Mouse (Mus musculus): ENCODE measurements at regions not wholly inside any gene's neighbourhood (a gene's known extent, or its start where the extent isn't known, plus 50 kb on each side); places are given as distances from the start of the nearest gene placed in this dataset.

DNA sequence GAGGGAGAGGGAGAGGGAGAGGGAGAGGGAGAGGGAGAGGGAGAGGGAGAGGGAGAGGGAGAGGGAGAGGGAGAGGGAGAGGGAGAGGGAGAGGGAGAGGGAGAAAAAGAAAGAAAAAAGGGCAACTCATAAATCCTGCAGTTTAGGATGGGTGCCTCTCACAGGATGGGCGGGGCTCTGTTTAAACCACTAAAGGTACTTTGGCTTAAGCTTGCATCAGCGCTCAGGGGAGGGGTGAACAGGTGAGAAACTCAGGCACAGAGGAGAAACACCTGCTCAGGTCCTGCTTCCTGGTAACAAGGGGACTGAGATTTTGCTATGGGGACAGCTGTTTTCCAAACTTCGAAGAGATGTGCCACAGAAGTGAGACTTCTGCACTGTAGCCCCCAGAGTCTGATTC lies 83.5 kb downstream of the Ackr3 start:
- TF ChIP-seq GATA2 (IDR thresholded peaks at IDR 0.05; ENCODE audit: borderline replicate concordance, low read depth, low read length) (no peak), TAL1 (conservative IDR thresholded peaks at IDR 0.05; ENCODE audit: low read depth, low read length) (no peak), CTCF (IDR thresholded peaks at IDR 0.05; ENCODE audit: low read depth, low read length) (no peak), GATA1 (IDR thresholded peaks at IDR 0.05; ENCODE audit: borderline replicate concordance, low read length) (no peak), POLR2AphosphoS5 (IDR thresholded peaks at IDR 0.05; ENCODE audit: insufficient replicate concordance, low read depth, low read length) (no peak)
- Histone ChIP-seq H3K27me3 (ENCODE audit: insufficient read depth, low read length) (no peaks in the 10 kb centered on the region), H3K4me3 (ENCODE audit: low read depth, low read length) (no peak overlapping the region), H3K9me3 (replicated peaks) (peaks cover 83% of the 10 kb centered on the region), H3K36me3 (replicated peaks) (no peaks in the 10 kb centered on the region), H3K4me1 (ENCODE audit: insufficient read depth, low read depth, low read length) (no peaks in the 10 kb centered on the region)
- no peak for ATAC-seq (ENCODE audit: extremely low read depth, insufficient number of reproducible peaks, low FRiP score, poor library complexity, severe bottlenecking)
- no peak for DNase-seq (ENCODE audit: low spot score)

DNA sequence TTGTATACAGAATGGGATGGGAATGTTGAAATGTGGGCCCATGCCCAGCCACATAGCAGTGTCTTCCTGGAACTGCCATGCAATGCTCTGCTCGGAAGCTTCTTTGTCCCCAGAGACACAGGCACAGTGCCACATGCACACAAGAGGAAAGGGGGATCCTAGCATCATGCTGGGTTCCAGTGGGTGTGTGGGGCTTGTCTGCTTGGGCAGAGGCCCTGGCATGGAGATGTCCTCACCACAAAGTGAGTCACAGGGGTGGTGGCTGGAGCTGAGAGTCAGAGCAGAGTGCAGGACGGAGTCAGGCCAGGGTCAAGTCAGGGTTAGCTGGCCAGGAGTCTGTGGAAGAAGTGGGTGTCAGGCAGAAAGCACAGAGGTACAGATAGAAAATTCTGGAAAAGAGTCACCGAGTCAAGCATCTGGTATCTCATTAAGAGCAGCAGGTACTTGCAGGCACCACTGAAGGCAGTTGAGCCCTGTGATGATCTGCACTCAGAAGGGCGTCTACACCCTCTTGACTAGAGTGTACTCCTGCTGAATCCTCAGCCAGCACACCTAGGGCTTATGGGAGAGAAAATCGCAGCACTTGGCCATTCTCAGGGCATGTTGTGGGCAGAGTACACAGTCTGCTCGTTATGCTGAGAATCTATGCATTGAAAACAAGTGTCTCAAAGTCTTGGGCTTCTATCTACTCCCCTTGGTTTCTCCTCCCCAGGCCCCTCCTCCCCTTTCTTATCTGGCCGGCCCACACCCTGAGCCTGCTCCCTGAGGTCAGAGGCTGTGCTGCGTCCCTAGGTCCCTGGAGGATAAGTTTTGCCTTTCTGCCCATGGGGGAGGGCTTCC lies 85.3 kb downstream of the Ackr3 start:
- DNase-seq (ENCODE audit: low spot score), result no peak
- no peak overlapping the region for H3K4me3 ChIP-seq (ENCODE audit: low read depth, low read length)
- TF ChIP-seq GATA1 (IDR thresholded peaks at IDR 0.05; ENCODE audit: borderline replicate concordance, low read length) (no peak), TAL1 (conservative IDR thresholded peaks at IDR 0.05; ENCODE audit: low read depth, low read length) (no peak), CTCF (IDR thresholded peaks at IDR 0.05; ENCODE audit: low read depth, low read length) (no peak), POLR2AphosphoS5 (IDR thresholded peaks at IDR 0.05; ENCODE audit: insufficient replicate concordance, low read depth, low read length) (no peak), GATA2 (IDR thresholded peaks at IDR 0.05; ENCODE audit: borderline replicate concordance, low read depth, low read length) (no peak)
- ATAC-seq (ENCODE audit: extremely low read depth, insufficient number of reproducible peaks, low FRiP score, poor library complexity, severe bottlenecking), result no peak
- H3K4me1 ChIP-seq (ENCODE audit: insufficient read depth, low read depth, low read length), result no peaks in the 10 kb centered on the region
- H3K9me3 ChIP-seq (replicated peaks), result peaks cover 86% of the 10 kb centered on the region
- no peaks in the 10 kb centered on the region for H3K27me3 ChIP-seq (ENCODE audit: insufficient read depth, low read length)
- no peaks in the 10 kb centered on the region for H3K36me3 ChIP-seq (replicated peaks)

DNA sequence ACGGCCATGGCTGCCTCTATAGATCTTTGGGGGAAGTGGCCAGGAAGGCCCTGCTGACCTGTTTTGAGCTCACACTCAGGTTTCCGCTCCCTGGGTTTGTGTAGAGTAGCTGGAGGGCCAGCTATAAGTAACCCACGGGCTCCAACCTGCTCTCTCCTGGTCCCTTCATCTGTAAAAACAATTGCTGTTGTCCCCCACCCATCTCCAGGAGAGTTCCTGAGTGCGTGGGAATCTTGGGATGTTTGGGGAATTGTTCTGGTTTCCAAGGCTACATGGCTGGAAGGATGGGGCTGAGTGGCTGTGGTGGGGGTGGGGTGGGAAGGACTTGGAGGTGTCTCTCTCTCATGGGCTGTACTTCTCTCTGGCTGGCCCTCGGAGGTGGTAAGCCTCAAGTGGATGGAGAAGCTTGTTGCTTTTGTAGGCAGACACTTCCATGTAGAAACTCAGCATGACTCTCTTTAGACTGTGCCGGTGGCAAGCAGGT lies 86.0 kb downstream of the Ackr3 start:
- no peak for TF ChIP-seq TAL1 (conservative IDR thresholded peaks at IDR 0.05; ENCODE audit: low read depth, low read length)
- no peak for TF ChIP-seq GATA1 (IDR thresholded peaks at IDR 0.05; ENCODE audit: borderline replicate concordance, low read length)
- no peak for TF ChIP-seq POLR2AphosphoS5 (IDR thresholded peaks at IDR 0.05; ENCODE audit: insufficient replicate concordance, low read depth, low read length)
- no peak for TF ChIP-seq CTCF (IDR thresholded peaks at IDR 0.05; ENCODE audit: low read depth, low read length)
- TF ChIP-seq GATA2 (IDR thresholded peaks at IDR 0.05; ENCODE audit: borderline replicate concordance, low read depth, low read length), result no peak
- Histone ChIP-seq H3K27me3 (ENCODE audit: insufficient read depth, low read length) (no peaks in the 10 kb centered on the region), H3K4me3 (ENCODE audit: low read depth, low read length) (no peak overlapping the region), H3K36me3 (replicated peaks) (no peaks in the 10 kb centered on the region), H3K9me3 (replicated peaks) (peaks cover 84% of the 10 kb centered on the region), H3K4me1 (ENCODE audit: insufficient read depth, low read depth, low read length) (no peaks in the 10 kb centered on the region)
- no peak for ATAC-seq (ENCODE audit: extremely low read depth, insufficient number of reproducible peaks, low FRiP score, poor library complexity, severe bottlenecking)
- no peak for DNase-seq (ENCODE audit: low spot score)

DNA sequence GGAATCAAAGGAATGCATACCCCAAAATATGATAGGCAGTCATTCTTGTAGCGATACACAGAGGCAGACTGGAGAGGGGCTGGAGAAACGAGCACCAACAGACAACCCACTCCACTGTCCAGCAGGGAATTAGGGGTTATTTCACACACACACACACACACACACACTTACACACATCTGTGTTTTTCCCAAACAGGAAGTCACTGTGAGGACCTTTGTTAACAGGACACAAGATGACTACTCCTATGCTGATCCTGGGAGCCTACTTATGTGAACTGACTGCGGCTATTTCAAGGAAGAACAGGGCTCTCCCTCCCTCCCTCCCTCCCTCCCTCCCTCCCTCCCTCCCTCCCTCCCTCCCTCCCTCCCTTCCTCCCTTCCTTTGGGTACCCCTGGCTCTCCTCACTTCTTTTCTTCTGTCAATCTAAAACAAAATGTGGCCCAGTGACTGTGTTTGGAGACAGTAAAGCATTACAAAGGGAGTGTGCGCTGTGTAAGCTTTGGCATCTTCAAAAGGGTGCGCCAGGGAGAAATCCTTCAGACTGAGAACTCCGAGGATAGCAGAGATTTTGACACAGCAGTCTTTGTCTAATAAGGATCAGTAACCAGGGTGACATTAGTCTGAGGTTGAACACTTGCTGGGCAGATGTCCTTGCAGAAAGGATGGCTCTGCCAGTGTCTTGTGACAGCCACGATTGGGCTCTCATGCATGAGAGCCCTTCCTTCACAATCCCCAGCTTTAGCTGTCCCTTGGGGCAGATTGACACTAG lies 86.8 kb downstream of the Ackr3 start:
- no peak for ATAC-seq (ENCODE audit: extremely low read depth, insufficient number of reproducible peaks, low FRiP score, poor library complexity, severe bottlenecking)
- no peak overlapping the region for H3K4me3 ChIP-seq (ENCODE audit: low read depth, low read length)
- peaks cover 84% of the 10 kb centered on the region for H3K9me3 ChIP-seq (replicated peaks)
- DNase-seq (ENCODE audit: low spot score), result no peak
- no peaks in the 10 kb centered on the region for H3K36me3 ChIP-seq (replicated peaks)
- H3K4me1 ChIP-seq (ENCODE audit: insufficient read depth, low read depth, low read length), result no peaks in the 10 kb centered on the region
- no peak for TF ChIP-seq CTCF (IDR thresholded peaks at IDR 0.05; ENCODE audit: low read depth, low read length)
- TF ChIP-seq GATA1 (IDR thresholded peaks at IDR 0.05; ENCODE audit: borderline replicate concordance, low read length), result no peak
- TF ChIP-seq POLR2AphosphoS5 (IDR thresholded peaks at IDR 0.05; ENCODE audit: insufficient replicate concordance, low read depth, low read length), result no peak
- no peak for TF ChIP-seq TAL1 (conservative IDR thresholded peaks at IDR 0.05; ENCODE audit: low read depth, low read length)
- TF ChIP-seq GATA2 (IDR thresholded peaks at IDR 0.05; ENCODE audit: borderline replicate concordance, low read depth, low read length), result no peak
- H3K27me3 ChIP-seq (ENCODE audit: insufficient read depth, low read length), result no peaks in the 10 kb centered on the region

DNA sequence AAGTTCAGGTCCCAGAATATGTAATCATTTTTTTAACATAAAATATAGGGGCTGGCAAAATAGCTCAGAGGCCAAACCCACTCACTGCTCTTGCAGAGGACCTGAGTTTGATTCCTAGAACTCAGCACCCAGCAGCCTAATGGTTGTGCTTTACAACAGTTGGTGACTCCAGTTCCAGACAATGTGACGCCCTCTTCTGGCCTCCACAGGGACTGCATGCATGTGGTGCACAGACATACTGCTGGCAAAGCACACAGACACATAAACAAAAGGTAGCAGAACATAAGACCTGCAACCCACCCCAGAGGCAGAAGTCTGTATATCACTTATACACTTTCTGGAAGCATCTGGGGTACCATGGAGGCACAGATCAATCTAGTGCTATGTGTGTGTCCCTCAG lies 87.5 kb downstream of the Ackr3 start:
- DNase-seq (ENCODE audit: low spot score), result no peak
- no peaks in the 10 kb centered on the region for H3K4me1 ChIP-seq (ENCODE audit: insufficient read depth, low read depth, low read length)

DNA sequence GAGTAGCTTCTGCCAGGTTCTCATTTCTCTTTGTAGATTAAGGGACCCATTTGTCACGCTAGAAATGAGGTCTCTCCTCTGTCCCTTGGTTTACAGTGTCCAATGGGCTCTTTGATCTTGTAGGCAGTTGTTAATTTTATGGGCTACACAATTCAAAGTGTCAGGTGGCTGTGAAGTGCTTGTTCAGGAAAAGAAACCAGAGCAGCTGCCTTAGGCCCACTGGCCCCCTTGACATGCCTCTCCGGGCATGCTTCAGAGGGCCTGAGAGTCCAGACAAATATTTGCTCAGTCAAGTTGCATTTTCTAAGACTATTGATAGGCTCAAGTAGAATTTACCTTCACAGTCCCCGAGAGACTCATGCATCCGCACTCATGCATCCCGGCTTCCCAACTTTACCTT lies 94.0 kb downstream of the Ackr3 start:
- Histone ChIP-seq H3K4me1 (ENCODE audit: insufficient read depth, low read depth, low read length) (no peaks in the 10 kb centered on the region), H3K4me3 (ENCODE audit: low read depth, low read length) (no peak overlapping the region), H3K9me3 (replicated peaks) (peaks cover 86% of the 10 kb centered on the region), H3K27me3 (ENCODE audit: insufficient read depth, low read length) (no peaks in the 10 kb centered on the region), H3K36me3 (replicated peaks) (no peaks in the 10 kb centered on the region)
- TF ChIP-seq GATA1 (IDR thresholded peaks at IDR 0.05; ENCODE audit: borderline replicate concordance, low read length) (no peak), CTCF (IDR thresholded peaks at IDR 0.05; ENCODE audit: low read depth, low read length) (no peak), TAL1 (conservative IDR thresholded peaks at IDR 0.05; ENCODE audit: low read depth, low read length) (no peak), GATA2 (IDR thresholded peaks at IDR 0.05; ENCODE audit: borderline replicate concordance, low read depth, low read length) (no peak), POLR2AphosphoS5 (IDR thresholded peaks at IDR 0.05; ENCODE audit: insufficient replicate concordance, low read depth, low read length) (no peak)
- ATAC-seq (ENCODE audit: extremely low read depth, insufficient number of reproducible peaks, low FRiP score, poor library complexity, severe bottlenecking), result no peak
- no peak for DNase-seq (ENCODE audit: low spot score)

More for the DNA sequence above, 87.5 kb downstream of the Ackr3 start:
- H3K4me3 ChIP-seq (ENCODE audit: low read depth, low read length), result no peak overlapping the region
- no peaks in the 10 kb centered on the region for H3K27me3 ChIP-seq (ENCODE audit: insufficient read depth, low read length)
- no peaks in the 10 kb centered on the region for H3K36me3 ChIP-seq (replicated peaks)
- H3K9me3 ChIP-seq (replicated peaks), result peaks cover 82% of the 10 kb centered on the region
- ATAC-seq (ENCODE audit: extremely low read depth, insufficient number of reproducible peaks, low FRiP score, poor library complexity, severe bottlenecking), result no peak
- no peak for TF ChIP-seq GATA2 (IDR thresholded peaks at IDR 0.05; ENCODE audit: borderline replicate concordance, low read depth, low read length)
- TF ChIP-seq POLR2AphosphoS5 (IDR thresholded peaks at IDR 0.05; ENCODE audit: insufficient replicate concordance, low read depth, low read length), result no peak
- TF ChIP-seq GATA1 (IDR thresholded peaks at IDR 0.05; ENCODE audit: borderline replicate concordance, low read length), result no peak
- no peak for TF ChIP-seq CTCF (IDR thresholded peaks at IDR 0.05; ENCODE audit: low read depth, low read length)
- TF ChIP-seq TAL1 (conservative IDR thresholded peaks at IDR 0.05; ENCODE audit: low read depth, low read length), result no peak
